Mouse (Mus musculus) heart, postnatal 0 days (tissue): ENCODE results near the gene St13. TPM values are rescaled to one million over a fixed set of nuclear protein-coding genes. Genes with fewer than 3 reads are reported as not detected.

Experiments
- ATAC-seq: fragments of 200-750 bp; cut with Nextera tagmentation; 2 replicates; pipeline ENCODE4 v1.8.0; 2017; ENCODE audit warnings: low read depth, moderate number of reproducible peaks, moderate library complexity; ENCODE audit not compliant: insufficient read depth
- DNase-seq: peaks from one replicate; pipeline ENCODE4 v3.0.0-alpha.2; 2016; ENCODE audit warnings: low spot score
- H3K27ac ChIP-seq: fragments of 300-500 bp; sonication (generic); 2 replicates; pipeline ENCODE4 v1.5.1; 2014; ENCODE audit warnings: low read depth, mild to moderate bottlenecking
- H3K27me3 ChIP-seq: fragments of 300-500 bp; sonication (generic); 2 replicates; pipeline ENCODE4 v1.6.1; 2014; ENCODE audit warnings: low read length, mixed read lengths; ENCODE audit not compliant: control insufficient read depth, insufficient read depth
- H3K36me3 ChIP-seq: fragments of 300-500 bp; sonication (generic); replicated peaks from 2 replicates; pipeline ENCODE4 v1.6.1; 2014; ENCODE audit warnings: low read length, mixed read lengths; ENCODE audit not compliant: control insufficient read depth, insufficient read depth
- H3K4me1 ChIP-seq: fragments of 300-500 bp; sonication (generic); 2 replicates; pipeline ENCODE4 v1.6.1; 2014; ENCODE audit warnings: antibody characterized with exemption; ENCODE audit not compliant: control insufficient read depth, insufficient read depth
- H3K4me2 ChIP-seq: fragments of 300-500 bp; sonication (generic); 2 replicates; pipeline ENCODE4 v1.6.1; 2014; ENCODE audit warnings: low read depth, mild to moderate bottlenecking, low read length, moderate library complexity
- H3K4me3 ChIP-seq: fragments of 300-500 bp; sonication (generic); 2 replicates; pipeline ENCODE4 v1.5.1; 2014; ENCODE audit warnings: low read depth, low read length
- H3K9ac ChIP-seq: fragments of 300-500 bp; sonication (generic); replicated peaks from 2 replicates; pipeline ENCODE4 v1.6.1; 2014; ENCODE audit warnings: low read depth, low read length, mixed read lengths
- H3K9me3 ChIP-seq: fragments of 300-500 bp; sonication (generic); replicated peaks from 2 replicates; pipeline ENCODE4 v1.6.1; 2016; ENCODE audit warnings: low read length; ENCODE audit not compliant: control insufficient read depth
- CTCF ChIP-seq: IDR thresholded peaks from 2 replicates; pipeline ENCODE4 v1.5.1; 2016; ENCODE audit warnings: antibody characterized with exemption, control low read depth, low read depth
- EP300 ChIP-seq: IDR thresholded peaks from 2 replicates; pipeline ENCODE4 v1.6.1; 2016; ENCODE audit warnings: antibody characterized with exemption, low read depth
- WGBS: fragments of 180-500 bp; shearing (Covaris S2); extraction: QIAGEN DNeasy Blood & Tissue Kit; methylation state at CpG from one replicate; pipeline ENCODE4 v1.1.7; 2014; 5-methylcytosine and 5-hydroxymethylcytosine counted together
- polyA plus RNA-seq: library from polyadenylated mRNA; unstranded; fragments of >200 nt; fragmentation: Nextera tagmentation; extraction: Ambion mirVana; gene quantifications from 2 replicates; pipeline ENCODE4 v1.2.1, GENCODE M21; 2015
- total RNA-seq: library from RNA; depleted of rRNA; stranded (reverse); fragments of >200 nt; gene quantifications from 2 replicates; pipeline ENCODE4 v1.2.3, GENCODE M21; 2014; ENCODE audit warnings: low replicate concordance

St13 gene
- total and polyA plus RNA-seq, 2 experiments from 2014 or later: 52.8 to 85.4 TPM

DNA sequence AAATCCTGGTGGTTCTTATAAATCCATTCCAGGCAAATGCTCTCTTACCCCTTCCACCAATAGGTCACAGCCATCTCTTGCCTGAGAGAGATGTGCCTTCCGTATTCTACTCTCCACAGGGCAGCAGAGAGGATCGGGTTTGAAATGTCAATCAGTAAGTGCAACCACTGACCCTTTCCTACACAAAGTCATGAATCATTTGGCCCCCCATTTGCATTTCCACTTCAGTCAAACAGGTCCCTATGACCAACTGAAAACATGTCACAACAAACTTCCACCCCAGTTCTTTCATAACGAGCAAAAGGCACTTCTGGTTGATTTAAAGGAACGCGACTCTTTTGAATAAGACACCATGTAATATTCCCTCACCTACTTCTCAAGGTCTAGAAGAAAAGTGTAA, 40.5 kb downstream of the St13 start:
- TF ChIP-seq EP300 (no peak), CTCF (no peak)
- Histone ChIP-seq H3K9ac (no peak overlapping the region), H3K4me2 (peak overlapping the region; percentile 82; the same call in 1 of the 2 replicates), H3K4me3 (no peak overlapping the region), H3K4me1 (peaks cover 17% of the 10 kb centered on the region; the same call in 1 of the 2 replicates), H3K27me3 (no peaks in the 10 kb centered on the region), H3K36me3 (peaks cover 13% of the 10 kb centered on the region), H3K9me3 (no peaks in the 10 kb centered on the region), H3K27ac (no peak overlapping the region)
- 83% methylated on average over 5 of the region's 5 CpGs for WGBS
- DNase-seq (no peak), ATAC-seq (no peak)

DNA sequence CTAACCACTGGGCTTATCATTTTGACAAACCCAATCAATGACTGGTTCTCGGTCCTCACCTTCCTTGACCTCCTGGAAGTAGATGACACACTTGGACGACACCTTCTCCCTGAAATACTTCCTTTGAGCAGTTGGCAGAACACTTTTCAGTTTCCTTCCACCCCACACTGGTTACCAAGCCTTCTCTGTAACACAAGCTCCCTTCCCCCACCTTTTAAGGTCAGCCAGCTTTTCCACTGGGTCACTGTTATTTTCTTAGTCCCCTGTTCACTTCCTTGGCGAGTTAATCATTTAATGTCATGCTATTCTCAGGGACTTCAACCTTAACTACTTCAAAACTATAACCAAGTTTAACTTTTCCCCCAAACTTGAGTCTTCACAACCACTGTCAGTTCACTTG, 40.9 kb downstream of the St13 start:
- Histone ChIP-seq H3K27me3 (no peaks in the 10 kb centered on the region), H3K9me3 (no peaks in the 10 kb centered on the region), H3K4me2 (no peak overlapping the region), H3K4me1 (peaks cover 17% of the 10 kb centered on the region; the same call in 1 of the 2 replicates), H3K36me3 (peaks cover 11% of the 10 kb centered on the region), H3K27ac (no peak overlapping the region), H3K9ac (no peak overlapping the region), H3K4me3 (no peak overlapping the region)
- 67% methylated on average over 3 of the region's 3 CpGs for WGBS
- no peak for TF ChIP-seq EP300
- no peak for TF ChIP-seq CTCF
- ATAC-seq: no peak
- no peak for DNase-seq

DNA sequence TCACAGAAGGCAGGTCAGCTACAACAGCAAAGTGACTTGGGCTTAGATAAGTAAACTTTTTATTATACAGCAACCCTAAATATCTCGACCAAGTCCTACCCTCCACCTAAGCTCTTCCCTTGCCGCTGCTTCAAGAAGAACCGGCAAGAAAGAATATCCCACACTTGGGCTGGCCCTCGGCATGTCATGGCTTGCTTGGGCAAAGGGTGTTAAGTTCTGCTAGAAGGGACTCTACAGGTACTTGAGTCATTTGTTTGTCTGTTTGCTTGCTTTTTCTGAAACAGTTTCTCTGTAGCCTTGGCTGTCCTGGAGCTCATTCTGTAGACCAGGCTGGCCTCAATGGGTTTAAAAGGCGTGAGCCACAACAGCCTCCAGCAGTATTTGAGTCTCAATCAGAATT, 42.9 kb downstream of the St13 start:
- Histone ChIP-seq H3K4me3 (no peak overlapping the region), H3K9ac (no peak overlapping the region), H3K27me3 (no peaks in the 10 kb centered on the region), H3K36me3 (no peaks in the 10 kb centered on the region), H3K4me2 (no peak overlapping the region), H3K9me3 (no peaks in the 10 kb centered on the region), H3K4me1 (peaks cover 17% of the 10 kb centered on the region; the same call in 1 of the 2 replicates), H3K27ac (no peak overlapping the region)
- no peak for TF ChIP-seq CTCF
- TF ChIP-seq EP300: no peak
- DNase-seq (no peak), ATAC-seq (no peak)
- 50% methylated on average over 5 of the region's 5 CpGs for WGBS

DNA sequence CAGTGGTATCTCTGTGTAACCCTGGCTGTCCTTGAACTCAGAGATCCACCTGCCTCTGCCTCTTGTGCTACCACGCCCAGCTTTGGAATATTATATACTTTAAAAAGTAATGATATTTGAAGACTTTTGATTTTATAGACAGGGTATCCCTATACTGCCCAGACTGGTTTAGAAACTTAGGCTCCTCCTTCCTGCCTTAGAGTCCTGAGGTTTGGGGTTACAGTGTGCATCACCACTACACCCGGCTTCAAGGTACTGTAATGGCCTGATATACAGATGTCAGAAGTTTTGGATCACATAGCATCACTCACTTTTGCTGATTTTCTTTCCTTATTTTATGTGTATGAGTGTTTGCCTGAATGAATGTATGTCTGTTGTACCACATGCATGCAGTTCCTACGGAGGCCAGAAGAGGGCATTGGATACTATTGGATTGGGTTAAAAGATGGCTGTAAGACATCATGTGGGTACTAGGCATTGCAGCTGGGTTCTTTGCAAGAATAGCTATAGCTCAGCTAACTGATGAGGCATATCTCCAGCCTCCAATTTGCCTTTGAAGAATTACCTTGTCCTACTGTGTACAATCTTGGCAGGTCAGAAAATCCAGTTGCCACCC, 44.6 kb downstream of the St13 start:
- DNase-seq: no peak

DNA sequence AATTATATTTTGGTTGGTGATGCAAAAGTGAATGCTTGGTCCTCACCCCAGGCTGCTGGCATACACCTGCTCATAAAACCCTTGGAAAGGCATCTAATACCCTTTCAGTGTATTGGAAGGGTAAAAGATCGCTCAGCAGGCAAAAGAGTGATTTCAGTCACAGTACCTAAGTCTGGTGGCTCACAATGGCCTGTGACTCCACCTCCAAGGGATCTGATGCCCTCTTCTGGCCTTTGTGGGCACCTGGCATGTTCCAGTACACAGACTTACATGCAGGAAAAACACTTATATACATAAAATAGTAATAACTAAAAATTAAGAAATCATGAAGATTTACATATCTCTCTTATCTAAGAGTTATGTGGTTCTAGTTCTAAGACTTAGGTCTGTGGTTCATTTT, 47.2 kb downstream of the St13 start:
- ATAC-seq: no peak

More for the DNA sequence above, 44.6 kb downstream of the St13 start:
- TF ChIP-seq CTCF: peak; percentile 60
- no peak for TF ChIP-seq EP300
- no peak overlapping the region for H3K4me3 ChIP-seq
- no peak for ATAC-seq
- no peak overlapping the region for H3K27ac ChIP-seq
- H3K27me3 ChIP-seq: no peaks in the 10 kb centered on the region
- WGBS: 63% methylated on average over 3 of the region's 3 CpGs
- H3K9ac ChIP-seq: no peak overlapping the region
- no peaks in the 10 kb centered on the region for H3K9me3 ChIP-seq
- no peak overlapping the region for H3K4me2 ChIP-seq
- no peaks in the 10 kb centered on the region for H3K36me3 ChIP-seq
- H3K4me1 ChIP-seq: peaks cover 14% of the 10 kb centered on the region

DNA sequence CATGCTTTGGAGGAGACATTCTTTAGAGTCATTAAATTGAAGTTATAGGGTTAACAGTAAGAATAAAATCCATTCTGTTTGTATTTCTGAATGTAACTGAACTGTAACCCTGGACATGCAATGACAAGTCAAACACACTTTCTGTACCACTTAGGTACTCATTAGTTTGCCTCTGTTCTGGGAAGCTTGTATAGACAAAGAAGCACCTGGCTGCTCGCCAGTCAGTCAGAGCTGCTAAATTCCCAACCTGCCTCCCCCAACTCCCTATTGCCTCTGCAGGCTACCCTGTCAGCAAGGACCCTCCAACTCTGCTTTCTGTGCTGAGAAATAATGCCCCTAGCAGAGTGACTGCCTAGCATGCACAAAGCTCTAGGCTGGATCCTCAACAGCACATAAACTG, 49.5 kb downstream of the St13 start:
- no peak for ATAC-seq
- TF ChIP-seq EP300 (no peak), CTCF (no peak)
- WGBS: 30% methylated on average over 1 of the region's 1 CpGs
- no peaks in the 10 kb centered on the region for H3K9me3 ChIP-seq
- no peak overlapping the region for H3K27ac ChIP-seq
- H3K27me3 ChIP-seq: no peaks in the 10 kb centered on the region
- no peak overlapping the region for H3K4me3 ChIP-seq
- no peak for DNase-seq
- no peaks in the 10 kb centered on the region for H3K36me3 ChIP-seq
- H3K9ac ChIP-seq: no peak overlapping the region
- H3K4me2 ChIP-seq: no peak overlapping the region
- peaks cover 4% of the 10 kb centered on the region; the same call in 1 of the 2 replicates for H3K4me1 ChIP-seq

More for the DNA sequence above, 47.2 kb downstream of the St13 start:
- WGBS: 67% methylated on average over 1 of the region's 1 CpGs
- peaks cover 4% of the 10 kb centered on the region; the same call in 1 of the 2 replicates for H3K4me1 ChIP-seq
- no peak overlapping the region for H3K9ac ChIP-seq
- DNase-seq: no peak
- H3K27me3 ChIP-seq: no peaks in the 10 kb centered on the region
- H3K4me2 ChIP-seq: no peak overlapping the region
- H3K4me3 ChIP-seq: no peak overlapping the region
- no peaks in the 10 kb centered on the region for H3K36me3 ChIP-seq
- no peak overlapping the region for H3K27ac ChIP-seq
- no peaks in the 10 kb centered on the region for H3K9me3 ChIP-seq
- TF ChIP-seq CTCF (peak; percentile 28), EP300 (no peak)
